Mouse (Mus musculus): ENCODE measurements around the gene Elovl7.

- TF ChIP-seq POLR2A (IDR thresholded peaks at IDR 0.05; ENCODE audit: insufficient read depth, low read depth, low read length) (no peak), CTCF (IDR thresholded peaks at IDR 0.05; ENCODE audit: insufficient read depth, low read depth, low read length) (no peak)
Measured at GRCm38 (mm10) chr13:108263042-108263441, 48.8 kb downstream of the Elovl7 start.

All from olfactory bulb, adult 2 months (tissue).